Mouse (Mus musculus) hindbrain, embryonic 16.5 days (tissue): ENCODE measurements around the gene Tmem108. TPM values are rescaled to one million over a fixed set of nuclear protein-coding genes. Genes with fewer than 3 reads are reported as not detected.

ENCODE experiments used
- ATAC-seq: fragments of 200-750 bp; cut with Nextera tagmentation; 2 replicates; pipeline ENCODE4 v1.8.0; 2017; ENCODE audit warnings: moderate TSS enrichment, moderate library complexity
- H3K27ac ChIP-seq: fragments of 300-500 bp; sonication (generic); 2 replicates; pipeline ENCODE4 v1.5.1; 2014; ENCODE audit warnings: low read depth, mild to moderate bottlenecking, control low read depth, low read length, moderate library complexity
- H3K27me3 ChIP-seq: fragments of 300-500 bp; sonication (generic); replicated peaks from 2 replicates; pipeline ENCODE4 v1.6.1; 2014; ENCODE audit warnings: low read length; ENCODE audit not compliant: control insufficient read depth, insufficient read depth
- H3K36me3 ChIP-seq: fragments of 300-500 bp; sonication (generic); 2 replicates; pipeline ENCODE4 v1.6.1; 2014; ENCODE audit warnings: mild to moderate bottlenecking, low read length, moderate library complexity, mixed read lengths; ENCODE audit not compliant: control insufficient read depth, insufficient read depth
- H3K4me1 ChIP-seq: fragments of 300-500 bp; sonication (generic); 2 replicates; pipeline ENCODE4 v1.6.1; 2014; ENCODE audit warnings: low read depth, low read length; ENCODE audit not compliant: control insufficient read depth, insufficient read depth
- H3K4me2 ChIP-seq: fragments of 300-500 bp; sonication (generic); 2 replicates; pipeline ENCODE4 v1.6.1; 2014; ENCODE audit warnings: mild to moderate bottlenecking, low read length, control low read depth, moderate library complexity
- H3K4me3 ChIP-seq: fragments of 300-500 bp; sonication (generic); 2 replicates; pipeline ENCODE4 v1.5.1; 2014; ENCODE audit warnings: mild to moderate bottlenecking, low read length, control low read depth, moderate library complexity
- H3K9ac ChIP-seq: fragments of 300-500 bp; sonication (generic); 2 replicates; pipeline ENCODE4 v1.6.1; 2014; ENCODE audit warnings: low read depth, mild to moderate bottlenecking, control low read depth, low read length, moderate library complexity
- H3K9me3 ChIP-seq: fragments of 300-500 bp; sonication (generic); 2 replicates; pipeline ENCODE4 v1.6.1; 2014; ENCODE audit warnings: mild to moderate bottlenecking, low read length, moderate library complexity; ENCODE audit not compliant: control insufficient read depth
- WGBS: fragments of 180-500 bp; shearing (Covaris S2); extraction: QIAGEN DNeasy Blood & Tissue Kit; methylation state at CpG from one replicate; pipeline ENCODE4 v1.1.7; 2014; 5-methylcytosine and 5-hydroxymethylcytosine counted together
- polyA plus RNA-seq: library from polyadenylated mRNA; unstranded; fragments of >200 nt; fragmentation: Nextera tagmentation; extraction: Ambion mirVana; gene quantifications from 2 replicates; pipeline ENCODE4 v1.2.1, GENCODE M21; 2015

Gene Tmem108
- polyA plus RNA-seq, 1 experiment from 2014 or later: 29.3 TPM

DNA sequence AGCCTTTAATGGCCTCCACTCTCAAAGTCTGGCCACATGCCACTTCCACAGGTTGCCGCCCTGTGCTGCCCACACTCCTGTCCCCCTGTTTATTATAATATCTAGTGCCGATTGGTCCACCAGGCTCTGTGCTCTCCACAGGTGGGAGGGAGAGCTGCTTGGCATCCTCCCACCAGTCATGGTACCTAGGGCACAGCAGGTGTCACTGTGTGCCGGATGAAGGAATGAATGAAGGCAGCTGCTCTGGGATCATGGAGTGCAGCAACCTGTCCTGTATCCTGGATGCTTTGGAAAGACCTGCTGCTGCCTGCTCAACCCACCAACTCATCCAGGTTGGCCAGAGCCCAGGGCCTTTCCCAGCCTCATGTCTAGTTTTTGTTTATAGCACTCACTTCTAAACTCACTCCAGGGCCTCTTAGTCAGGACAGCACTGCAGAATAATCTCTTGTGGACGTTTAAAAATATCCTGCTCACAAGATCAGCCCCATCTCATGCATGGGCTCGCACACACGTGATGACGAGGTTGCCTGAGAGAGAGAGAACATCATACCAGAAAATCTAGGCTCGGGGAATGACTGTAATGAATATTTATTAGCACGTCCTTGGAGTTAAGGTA lies 182.1 kb downstream of the Tmem108 start:
- Histone ChIP-seq H3K4me1 (peaks cover 5% of the 10 kb centered on the region), H3K9me3 (no peaks in the 10 kb centered on the region), H3K27ac (no peak overlapping the region), H3K4me3 (no peak overlapping the region), H3K27me3 (no peaks in the 10 kb centered on the region), H3K9ac (no peak overlapping the region), H3K36me3 (no peaks in the 10 kb centered on the region), H3K4me2 (no peak overlapping the region)
- peak; percentile 54 for ATAC-seq
- WGBS: 73% methylated on average over 9 of the region's 9 CpGs

DNA sequence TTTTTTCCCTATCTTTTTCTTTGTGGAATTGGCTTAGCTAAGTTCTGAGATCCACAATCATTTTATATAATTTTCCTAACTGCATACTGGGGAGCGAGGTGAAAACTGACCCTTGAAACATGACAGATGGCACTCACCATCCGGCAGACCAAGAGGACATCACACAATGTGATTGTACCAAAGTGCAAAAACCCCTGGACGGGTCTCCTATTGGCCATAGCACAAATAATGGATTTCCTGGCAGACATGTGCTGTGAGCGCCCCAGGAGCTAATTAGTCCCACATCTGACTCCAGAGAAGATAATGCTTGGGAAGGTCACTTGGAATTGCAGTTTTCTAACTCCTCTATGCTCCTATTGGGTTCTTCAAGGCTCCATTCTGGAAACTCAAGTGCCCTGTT lies 183.9 kb downstream of the Tmem108 start:
- no peaks in the 10 kb centered on the region for H3K9me3 ChIP-seq
- no peak overlapping the region for H3K4me3 ChIP-seq
- H3K4me2 ChIP-seq: no peak overlapping the region
- no peak for ATAC-seq
- WGBS: 56% methylated on average over 4 of the region's 4 CpGs
- H3K36me3 ChIP-seq: no peaks in the 10 kb centered on the region
- H3K27ac ChIP-seq: no peak overlapping the region
- no peaks in the 10 kb centered on the region for H3K27me3 ChIP-seq
- no peak overlapping the region for H3K9ac ChIP-seq
- peaks cover 13% of the 10 kb centered on the region for H3K4me1 ChIP-seq

GRCm38 (mm10) chr9:103577181-103577580 lies 184.5 kb downstream of the Tmem108 start:
- H3K4me1 ChIP-seq: peaks cover 13% of the 10 kb centered on the region
- no peak for ATAC-seq
- no peaks in the 10 kb centered on the region for H3K9me3 ChIP-seq

GRCm38 (mm10) chr9:103575901-103576300 lies 185.7 kb downstream of the Tmem108 start:
- no peak overlapping the region for H3K4me3 ChIP-seq
- no peak overlapping the region for H3K9ac ChIP-seq
- H3K27ac ChIP-seq: no peak overlapping the region
- WGBS: 98% methylated on average over 5 of the region's 5 CpGs
- no peaks in the 10 kb centered on the region for H3K9me3 ChIP-seq
- no peaks in the 10 kb centered on the region for H3K36me3 ChIP-seq
- no peak overlapping the region for H3K4me2 ChIP-seq
- no peaks in the 10 kb centered on the region for H3K27me3 ChIP-seq
- no peak for ATAC-seq
- H3K4me1 ChIP-seq: peaks cover 13% of the 10 kb centered on the region

More at GRCm38 (mm10) chr9:103577181-103577580, 184.5 kb downstream of the Tmem108 start:
- 86% methylated on average over 5 of the region's 5 CpGs for WGBS
- Histone ChIP-seq H3K9ac (no peak overlapping the region), H3K27ac (no peak overlapping the region), H3K4me3 (no peak overlapping the region), H3K27me3 (no peaks in the 10 kb centered on the region), H3K36me3 (no peaks in the 10 kb centered on the region), H3K4me2 (no peak overlapping the region)

- H3K27me3 ChIP-seq: no peaks in the 10 kb centered on the region
- peak; percentile 69 for ATAC-seq
- peaks cover 13% of the 10 kb centered on the region for H3K4me1 ChIP-seq
- H3K36me3 ChIP-seq: no peaks in the 10 kb centered on the region
- H3K4me3 ChIP-seq: no peak overlapping the region
- peak overlapping the region; percentile 18; the same call in 1 of the 2 replicates for H3K27ac ChIP-seq
- no peak overlapping the region for H3K4me2 ChIP-seq
- no peak overlapping the region for H3K9ac ChIP-seq
- no peaks in the 10 kb centered on the region for H3K9me3 ChIP-seq
- 3% methylated on average over 5 of the region's 5 CpGs for WGBS
These were observed 187.5 kb downstream of the Tmem108 start for GRCm38 (mm10) chr9:103573994-103574750.

DNA sequence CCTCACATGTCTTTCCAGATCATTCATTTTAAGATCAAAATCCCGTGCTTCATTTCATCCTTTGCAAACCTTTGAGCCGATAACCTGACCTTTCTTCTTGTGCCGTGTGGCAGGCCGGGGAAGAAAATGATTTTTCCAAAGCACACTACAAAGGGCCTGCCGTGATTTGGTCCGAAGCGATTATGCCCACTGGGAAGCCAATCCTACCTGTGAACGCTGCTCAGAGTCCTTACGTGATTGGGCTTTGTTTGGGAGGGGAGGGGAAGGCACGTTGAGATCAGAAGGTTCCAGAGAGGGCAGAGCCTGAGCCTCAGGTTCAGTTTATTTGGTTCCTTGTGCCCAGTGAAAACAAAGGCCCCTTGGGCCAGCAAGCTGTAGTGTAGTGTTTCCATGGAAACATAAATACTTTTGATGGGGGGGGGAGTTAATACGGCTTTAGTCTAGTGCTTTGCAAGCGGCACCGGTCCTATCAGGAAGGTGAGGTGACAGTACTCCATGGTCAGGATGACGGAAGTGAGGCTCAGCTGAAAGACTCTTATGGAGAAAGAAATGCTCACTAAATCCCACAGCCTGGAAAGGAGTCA lies 191.4 kb downstream of the Tmem108 start:
- Histone ChIP-seq H3K27ac (no peak overlapping the region), H3K4me3 (no peak overlapping the region), H3K4me2 (no peak overlapping the region), H3K36me3 (no peaks in the 10 kb centered on the region), H3K9ac (no peak overlapping the region), H3K9me3 (no peaks in the 10 kb centered on the region), H3K4me1 (peaks cover 10% of the 10 kb centered on the region), H3K27me3 (no peaks in the 10 kb centered on the region)
- no peak for ATAC-seq
- WGBS: 54% methylated on average over 14 of the region's 14 CpGs

DNA sequence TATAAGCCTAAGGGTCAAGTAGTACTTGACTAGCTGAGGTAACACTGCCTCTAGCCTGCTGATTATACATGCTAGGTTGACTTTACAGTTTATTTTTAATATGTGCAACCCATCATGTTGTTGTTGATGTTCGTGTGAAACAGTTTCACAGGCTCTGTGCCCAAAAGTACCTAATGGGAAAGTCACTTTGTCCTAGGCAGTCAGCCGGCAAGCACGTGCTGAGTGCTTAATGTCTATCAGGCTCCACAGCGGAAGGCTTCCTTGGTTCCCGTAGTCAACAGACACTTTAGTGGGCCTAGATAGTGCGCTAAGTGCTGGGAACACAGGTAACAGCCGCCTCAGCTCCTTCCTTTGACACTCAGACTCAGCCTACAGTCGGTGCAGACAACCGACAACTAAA lies 192.7 kb downstream of the Tmem108 start:
- no peak overlapping the region for H3K4me2 ChIP-seq
- H3K27me3 ChIP-seq: no peaks in the 10 kb centered on the region
- no peak overlapping the region for H3K4me3 ChIP-seq
- H3K9me3 ChIP-seq: no peaks in the 10 kb centered on the region
- no peak for ATAC-seq
- H3K9ac ChIP-seq: no peak overlapping the region
- no peak overlapping the region for H3K27ac ChIP-seq
- no peaks in the 10 kb centered on the region for H3K36me3 ChIP-seq
- WGBS: 91% methylated on average over 9 of the region's 9 CpGs
- peaks cover 8% of the 10 kb centered on the region for H3K4me1 ChIP-seq

GRCm38 (mm10) chr9:103565186-103565585 lies 196.5 kb downstream of the Tmem108 start:
- Histone ChIP-seq H3K27ac (no peak overlapping the region), H3K36me3 (no peaks in the 10 kb centered on the region), H3K9me3 (peaks cover 2% of the 10 kb centered on the region; the same call in 1 of the 2 replicates), H3K4me2 (no peak overlapping the region), H3K27me3 (no peaks in the 10 kb centered on the region; the same call in 1 of the 2 replicates), H3K4me1 (peaks cover 8% of the 10 kb centered on the region), H3K4me3 (no peak overlapping the region), H3K9ac (no peak overlapping the region)
- WGBS: 89% methylated on average over 9 of the region's 9 CpGs
- ATAC-seq: no peak
